Mouse (Mus musculus): Measurements from ENCODE around the gene Btaf1.

DNA sequence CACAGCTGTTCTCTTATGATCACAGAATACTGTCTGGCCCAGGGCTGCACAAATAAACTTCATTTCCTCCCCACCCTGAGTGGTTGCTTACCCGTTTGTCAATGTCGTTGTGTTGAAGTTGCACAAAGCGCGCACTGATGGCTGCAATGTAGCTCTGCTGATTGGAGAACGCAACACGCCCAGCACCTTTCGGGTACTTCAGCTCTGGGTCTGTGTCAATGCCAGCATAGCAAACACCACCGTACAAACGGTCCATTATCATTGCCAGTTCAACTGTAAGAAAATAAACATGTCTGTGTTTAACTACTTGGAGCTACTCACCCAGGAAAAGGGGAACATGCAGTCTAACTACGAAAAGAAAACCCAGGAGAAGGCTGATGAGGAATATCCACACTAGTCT, 118.6 kb downstream of the Btaf1 start:
- no peak for TF ChIP-seq CTCF (IDR thresholded peaks at IDR 0.05; ENCODE audit: control insufficient read depth, insufficient read depth, low read length)
- no peak for TF ChIP-seq POLR2A (IDR thresholded peaks at IDR 0.05; ENCODE audit: borderline replicate concordance, control insufficient read depth, low read depth, low read length)
